Mouse (Mus musculus): Measurements from ENCODE around the gene Abca2. TPM values are rescaled to one million over a fixed set of nuclear protein-coding genes. Genes with fewer than 3 reads are reported as not detected.

Abca2 gene
- polyA plus RNA-seq (2014; fragmentation: Nextera tagmentation; extraction: Ambion mirVana), result 3.1 and 3.8 TPM in 2 replicates

- peak within 1 kb of the TSS; percentile 72 for H3K4me3 ChIP-seq (ENCODE audit: low read depth, low read length)
- H3K4me1 ChIP-seq (ENCODE audit: control insufficient read depth, insufficient read depth, low read length), result 0 out of 2 replicates have a peak, but pooled peaks cover 3% of the 10 kb centered on the region
- H3K9me3 ChIP-seq (ENCODE audit: control insufficient read depth, low read length), result no peaks in the 10 kb centered on the region
- peak; percentile 95 for DNase-seq (ENCODE audit: low spot score)
- WGBS, result under 1% methylated on average over 64 of the region's 89 CpGs
- H3K27me3 ChIP-seq (ENCODE audit: control insufficient read depth, insufficient read depth, low read length), result peaks cover 29% of the 10 kb centered on the region
- peak within 1 kb of the TSS; percentile 80 for H3K9ac ChIP-seq (ENCODE audit: low read length)
- H3K36me3 ChIP-seq (ENCODE audit: control insufficient read depth, insufficient read depth, low read length), result no peaks in the 10 kb centered on the region
- H3K4me2 ChIP-seq (ENCODE audit: low read depth, severe bottlenecking), result peak within 1 kb of the TSS; percentile 95
- no peak within 1 kb of the TSS for H3K27ac ChIP-seq (replicated peaks; ENCODE audit: low read depth, low read length)
- peak; percentile 88 for ATAC-seq (ENCODE audit: insufficient number of reproducible peaks, low FRiP score, low TSS enrichment, low read depth)
These were observed at the start of gene Abca2 for GRCm38 (mm10) chr2:25428442-25429236. Gene Abca2, plus strand, starts transcription at chr2:25428703.

- Histone ChIP-seq H3K27ac (replicated peaks; ENCODE audit: low read depth, low read length) (no peak overlapping the region), H3K4me2 (ENCODE audit: low read depth, severe bottlenecking) (no peak overlapping the region), H3K27me3 (ENCODE audit: control insufficient read depth, insufficient read depth, low read length) (no peaks in the 10 kb centered on the region), H3K4me1 (ENCODE audit: control insufficient read depth, insufficient read depth, low read length) (no peaks in the 10 kb centered on the region), H3K36me3 (ENCODE audit: control insufficient read depth, insufficient read depth, low read length) (no peaks in the 10 kb centered on the region), H3K9me3 (ENCODE audit: control insufficient read depth, low read length) (no peaks in the 10 kb centered on the region), H3K4me3 (ENCODE audit: low read depth, low read length) (no peak overlapping the region), H3K9ac (ENCODE audit: low read length) (no peak overlapping the region)
- ATAC-seq (ENCODE audit: insufficient number of reproducible peaks, low FRiP score, low TSS enrichment, low read depth), result no peak
- WGBS, result 82% methylated on average over 5 of the region's 5 CpGs
- DNase-seq (ENCODE audit: low spot score), result no peak
These were observed 44.0 kb upstream of the Abca2 start for GRCm38 (mm10) chr2:25384492-25384891.

- no peaks in the 10 kb centered on the region; the same call in 1 of the 2 replicates for H3K4me1 ChIP-seq (ENCODE audit: control insufficient read depth, insufficient read depth, low read length)
- 77% methylated on average over 5 of the region's 5 CpGs for WGBS
- no peak for DNase-seq (ENCODE audit: low spot score)
- no peak for ATAC-seq (ENCODE audit: insufficient number of reproducible peaks, low FRiP score, low TSS enrichment, low read depth)
- no peak overlapping the region for H3K27ac ChIP-seq (replicated peaks; ENCODE audit: low read depth, low read length)
- H3K9me3 ChIP-seq (ENCODE audit: control insufficient read depth, low read length), result no peaks in the 10 kb centered on the region
- H3K4me3 ChIP-seq (ENCODE audit: low read depth, low read length), result no peak overlapping the region
- H3K9ac ChIP-seq (ENCODE audit: low read length), result no peak overlapping the region
- peaks cover 24% of the 10 kb centered on the region for H3K27me3 ChIP-seq (ENCODE audit: control insufficient read depth, insufficient read depth, low read length)
- H3K4me2 ChIP-seq (ENCODE audit: low read depth, severe bottlenecking), result no peak overlapping the region
- no peaks in the 10 kb centered on the region for H3K36me3 ChIP-seq (ENCODE audit: control insufficient read depth, insufficient read depth, low read length)
These were observed 37.2 kb upstream of the Abca2 start for GRCm38 (mm10) chr2:25391266-25391665.

GRCm38 (mm10) chr2:25394281-25395221, 34.0 kb upstream of the Abca2 start:
- Histone ChIP-seq H3K27ac (replicated peaks; ENCODE audit: low read depth, low read length) (no peak overlapping the region), H3K27me3 (ENCODE audit: control insufficient read depth, insufficient read depth, low read length) (peaks cover 45% of the 10 kb centered on the region), H3K4me1 (ENCODE audit: control insufficient read depth, insufficient read depth, low read length) (no peaks in the 10 kb centered on the region; the same call in 1 of the 2 replicates), H3K9ac (ENCODE audit: low read length) (no peak overlapping the region), H3K36me3 (ENCODE audit: control insufficient read depth, insufficient read depth, low read length) (no peaks in the 10 kb centered on the region), H3K9me3 (ENCODE audit: control insufficient read depth, low read length) (no peaks in the 10 kb centered on the region), H3K4me2 (ENCODE audit: low read depth, severe bottlenecking) (no peak overlapping the region), H3K4me3 (ENCODE audit: low read depth, low read length) (no peak overlapping the region)
- 53% methylated on average over 3 of the region's 3 CpGs for WGBS
- no peak for ATAC-seq (ENCODE audit: insufficient number of reproducible peaks, low FRiP score, low TSS enrichment, low read depth)
- no peak for DNase-seq (ENCODE audit: low spot score)

- peak within 1 kb of the TSS; percentile 53 for H3K4me2 ChIP-seq (ENCODE audit: low read depth, severe bottlenecking)
- WGBS, result 1% methylated on average over 57 of the region's 57 CpGs
- no peak within 1 kb of the TSS for H3K9ac ChIP-seq (ENCODE audit: low read length)
- peak within 1 kb of the TSS; percentile 26 for H3K4me3 ChIP-seq (ENCODE audit: low read depth, low read length)
- no peaks in the 10 kb centered on the region for H3K36me3 ChIP-seq (ENCODE audit: control insufficient read depth, insufficient read depth, low read length)
- peaks cover 58% of the 10 kb centered on the region for H3K27me3 ChIP-seq (ENCODE audit: control insufficient read depth, insufficient read depth, low read length)
- DNase-seq (ENCODE audit: low spot score) (peak; percentile 32), ATAC-seq (ENCODE audit: insufficient number of reproducible peaks, low FRiP score, low TSS enrichment, low read depth) (no peak)
- no peaks in the 10 kb centered on the region; the same call in 1 of the 2 replicates for H3K4me1 ChIP-seq (ENCODE audit: control insufficient read depth, insufficient read depth, low read length)
- no peaks in the 10 kb centered on the region for H3K9me3 ChIP-seq (ENCODE audit: control insufficient read depth, low read length)
- no peak within 1 kb of the TSS for H3K27ac ChIP-seq (replicated peaks; ENCODE audit: low read depth, low read length)
These were observed 32.5 kb upstream of the Abca2 start, which contains the start of gene Entpd2 for GRCm38 (mm10) chr2:25395721-25396596. Gene Entpd2, plus strand, starts transcription at chr2:25395874.

GRCm38 (mm10) chr2:25396597-25396983, 31.9 kb upstream of the Abca2 start:
- no peak overlapping the region for H3K9ac ChIP-seq (ENCODE audit: low read length)
- DNase-seq (ENCODE audit: low spot score) (no peak), ATAC-seq (ENCODE audit: insufficient number of reproducible peaks, low FRiP score, low TSS enrichment, low read depth) (no peak)
- H3K4me1 ChIP-seq (ENCODE audit: control insufficient read depth, insufficient read depth, low read length), result no peaks in the 10 kb centered on the region; the same call in 1 of the 2 replicates
- 38% methylated on average over 3 of the region's 3 CpGs for WGBS
- H3K9me3 ChIP-seq (ENCODE audit: control insufficient read depth, low read length), result no peaks in the 10 kb centered on the region
- peaks cover 62% of the 10 kb centered on the region for H3K27me3 ChIP-seq (ENCODE audit: control insufficient read depth, insufficient read depth, low read length)
- H3K36me3 ChIP-seq (ENCODE audit: control insufficient read depth, insufficient read depth, low read length), result no peaks in the 10 kb centered on the region
- no peak overlapping the region for H3K27ac ChIP-seq (replicated peaks; ENCODE audit: low read depth, low read length)
- H3K4me3 ChIP-seq (ENCODE audit: low read depth, low read length), result no peak overlapping the region
- H3K4me2 ChIP-seq (ENCODE audit: low read depth, severe bottlenecking), result no peak overlapping the region

- DNase-seq (ENCODE audit: low spot score) (no peak), ATAC-seq (ENCODE audit: insufficient number of reproducible peaks, low FRiP score, low TSS enrichment, low read depth) (no peak)
- Histone ChIP-seq H3K27me3 (ENCODE audit: control insufficient read depth, insufficient read depth, low read length) (peaks cover 67% of the 10 kb centered on the region), H3K36me3 (ENCODE audit: control insufficient read depth, insufficient read depth, low read length) (no peaks in the 10 kb centered on the region), H3K9me3 (ENCODE audit: control insufficient read depth, low read length) (no peaks in the 10 kb centered on the region), H3K9ac (ENCODE audit: low read length) (no peak overlapping the region), H3K27ac (replicated peaks; ENCODE audit: low read depth, low read length) (no peak overlapping the region), H3K4me1 (ENCODE audit: control insufficient read depth, insufficient read depth, low read length) (no peaks in the 10 kb centered on the region; the same call in 1 of the 2 replicates), H3K4me3 (ENCODE audit: low read depth, low read length) (no peak overlapping the region), H3K4me2 (ENCODE audit: low read depth, severe bottlenecking) (no peak overlapping the region)
- 40% methylated on average over 1 of the region's 1 CpGs for WGBS
These were observed 31.5 kb upstream of the Abca2 start for GRCm38 (mm10) chr2:25397010-25397409.

Data from limb, embryonic 11.5 days (tissue).